Mouse (Mus musculus): ENCODE data around the gene Pkp1.

Gene Pkp1

DNA sequence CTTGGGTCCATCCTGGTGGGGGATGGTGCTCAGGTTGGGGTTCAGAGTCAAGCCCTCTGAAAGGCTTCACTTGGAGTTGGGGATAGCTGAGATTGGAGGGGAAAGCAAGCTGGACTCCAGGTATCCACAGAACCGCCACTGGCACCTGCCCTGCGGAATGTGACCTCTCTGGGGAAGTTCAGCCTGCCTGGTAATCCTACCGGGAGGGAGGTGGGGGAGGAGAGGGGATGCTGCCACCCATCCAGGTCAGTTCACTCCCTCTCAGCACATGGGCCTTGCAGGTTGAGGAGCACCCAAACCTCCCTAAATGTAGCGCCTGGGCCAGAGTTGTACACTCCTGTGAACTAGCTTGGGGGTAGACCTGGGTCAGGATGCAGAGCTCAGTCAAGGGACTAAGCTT, 62.9 kb downstream of the Pkp1 start:
- no peak for DNase-seq (ENCODE audit: low spot score)

DNA sequence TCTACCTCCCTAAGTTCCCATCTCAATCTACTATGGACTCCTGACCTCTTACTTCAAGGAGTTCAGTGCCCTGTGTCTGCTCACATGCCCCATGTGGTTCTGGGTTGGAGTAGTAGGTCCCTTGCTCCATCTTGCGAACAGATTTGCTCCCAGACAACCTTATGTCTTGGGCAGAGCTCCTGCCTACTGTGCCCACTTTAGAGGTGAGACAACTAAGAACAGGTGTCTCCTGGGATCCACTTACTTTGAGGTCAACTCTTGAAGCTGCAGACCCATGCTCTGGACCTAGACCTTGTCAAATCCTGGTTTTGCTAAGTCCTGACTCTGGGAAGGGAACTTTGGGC, 63.7 kb downstream of the Pkp1 start:
- no peak for DNase-seq (ENCODE audit: low spot score)

DNA sequence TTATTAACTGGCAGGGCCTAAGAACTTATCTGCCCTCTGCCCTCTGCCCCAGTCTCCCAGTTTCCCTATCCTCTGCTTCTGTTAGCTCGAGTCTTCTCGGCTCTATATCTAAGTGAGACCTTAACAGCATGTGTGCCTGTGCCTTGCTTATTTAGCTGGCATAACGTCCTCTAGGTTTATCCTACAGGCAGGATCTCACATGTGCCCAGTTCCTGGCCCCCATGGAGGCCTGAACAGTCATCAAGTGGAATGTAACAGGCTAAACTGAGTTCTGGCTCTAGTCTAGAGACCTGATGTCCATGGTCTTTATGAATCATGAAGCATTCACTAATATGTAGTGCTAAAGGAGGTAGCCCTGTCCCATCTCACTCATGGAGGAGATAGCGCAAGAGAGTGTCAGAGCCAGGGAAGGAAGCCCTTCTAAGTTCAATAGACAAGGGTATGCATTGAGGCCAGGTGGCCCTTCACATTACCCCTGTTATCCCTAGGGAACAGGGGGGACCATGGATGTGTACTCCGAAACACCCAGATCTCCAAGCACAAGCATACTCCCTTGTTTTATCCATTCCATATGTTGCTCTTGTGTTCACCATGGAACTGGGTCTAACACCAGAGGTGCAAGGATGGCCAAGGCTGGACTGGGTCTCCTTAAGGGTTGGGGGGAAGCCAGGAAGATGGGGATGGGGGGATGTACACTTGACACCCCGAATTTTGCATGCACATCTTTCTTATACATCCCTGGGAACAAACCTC, 64.2 kb downstream of the Pkp1 start:
- DNase-seq (ENCODE audit: low spot score): no peak

DNA sequence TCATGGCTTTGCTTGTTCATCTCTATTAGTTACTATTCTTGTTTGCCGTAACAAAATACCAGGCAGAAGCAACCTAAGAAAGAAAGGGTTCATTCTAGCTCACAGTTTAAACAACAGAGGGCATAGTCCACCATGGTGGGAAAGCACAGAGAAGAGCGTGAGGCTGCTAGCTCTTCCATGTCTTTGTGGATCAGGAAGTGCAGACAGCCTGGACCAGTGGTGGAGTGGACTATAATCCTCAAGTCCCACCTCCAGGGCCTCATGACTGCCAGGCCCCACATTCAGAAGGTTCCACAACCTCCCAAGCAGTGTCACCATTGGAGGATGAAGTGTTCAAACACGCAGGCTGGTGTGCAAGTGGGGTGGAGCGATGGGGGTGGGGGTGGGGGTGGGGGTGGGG, 65.8 kb downstream of the Pkp1 start:
- peak; percentile 43 for DNase-seq (ENCODE audit: low spot score)

DNA sequence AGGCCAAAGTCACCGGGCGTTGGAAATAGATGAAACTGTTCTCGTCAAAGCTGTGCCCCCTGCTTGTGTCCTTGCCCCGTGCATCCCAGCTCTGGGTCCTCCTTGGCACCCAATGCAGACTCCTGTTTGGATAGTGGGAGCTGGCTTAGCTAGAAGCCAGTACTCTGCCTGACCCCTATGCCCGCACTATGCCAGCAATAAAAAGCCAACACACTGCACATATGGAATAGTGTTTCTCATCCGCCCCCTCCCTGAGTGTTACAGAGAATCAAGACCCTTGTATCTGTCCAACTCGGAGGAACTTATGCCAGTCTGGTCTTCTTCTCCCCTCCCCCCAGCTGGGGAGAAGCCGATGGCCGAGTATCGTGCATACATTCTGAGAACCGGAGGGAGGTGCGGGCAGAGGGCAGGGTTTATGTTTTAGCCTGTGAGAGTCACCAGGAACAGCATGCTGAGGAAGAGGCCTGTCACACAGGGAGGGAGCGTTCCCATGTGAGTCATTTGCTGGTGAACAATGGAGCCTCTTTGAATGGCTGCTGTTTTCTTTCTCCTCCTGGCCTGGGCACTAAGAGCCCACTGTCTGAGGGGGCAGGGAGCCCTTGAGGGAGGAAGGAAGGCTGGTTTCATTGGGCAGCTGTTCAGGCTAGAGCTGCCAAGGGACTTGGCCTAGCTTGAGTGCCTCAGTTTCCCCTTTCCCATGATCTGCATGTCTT, 66.8 kb downstream of the Pkp1 start:
- peak; percentile 12 for DNase-seq (ENCODE audit: low spot score)

DNA sequence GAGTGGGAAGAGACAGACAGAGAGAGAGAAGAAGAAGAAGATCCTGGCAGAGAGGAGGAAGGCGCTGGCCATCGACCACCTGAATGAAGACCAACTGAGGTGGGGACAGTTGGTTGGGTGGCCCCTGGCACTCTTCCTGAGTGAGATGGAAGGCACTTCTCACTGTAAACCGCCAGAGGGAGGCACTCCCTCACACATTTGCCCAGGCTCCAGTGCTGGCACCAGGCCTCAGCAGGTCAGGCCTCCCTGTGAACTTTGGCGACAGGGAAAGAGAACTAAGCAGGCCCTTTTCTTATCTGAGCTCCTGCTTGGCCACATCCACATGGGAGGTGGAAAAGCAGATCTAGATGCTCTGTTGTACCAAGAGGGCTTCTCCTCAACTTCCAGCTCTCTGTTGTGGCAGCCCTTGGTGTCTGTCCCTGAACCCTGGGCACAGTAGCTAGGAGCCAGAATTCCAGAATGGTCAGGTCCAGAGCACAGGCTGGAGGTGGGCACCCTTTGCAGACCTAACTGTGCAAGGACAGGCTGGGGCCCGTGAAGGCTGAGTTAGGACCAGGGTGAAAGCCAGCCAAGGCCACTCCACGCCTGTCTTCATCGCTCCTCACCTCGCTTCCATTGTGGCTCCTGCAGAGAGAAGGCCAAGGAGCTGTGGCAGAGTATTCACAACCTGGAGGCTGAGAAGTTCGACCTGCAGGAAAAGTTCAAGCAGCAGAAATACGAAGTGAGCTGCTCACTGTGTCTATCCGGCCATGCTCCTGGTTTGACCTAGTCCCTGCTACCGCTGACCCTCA, 68.1 kb downstream of the Pkp1 start:
- no peak for DNase-seq (ENCODE audit: low spot score)

DNA sequence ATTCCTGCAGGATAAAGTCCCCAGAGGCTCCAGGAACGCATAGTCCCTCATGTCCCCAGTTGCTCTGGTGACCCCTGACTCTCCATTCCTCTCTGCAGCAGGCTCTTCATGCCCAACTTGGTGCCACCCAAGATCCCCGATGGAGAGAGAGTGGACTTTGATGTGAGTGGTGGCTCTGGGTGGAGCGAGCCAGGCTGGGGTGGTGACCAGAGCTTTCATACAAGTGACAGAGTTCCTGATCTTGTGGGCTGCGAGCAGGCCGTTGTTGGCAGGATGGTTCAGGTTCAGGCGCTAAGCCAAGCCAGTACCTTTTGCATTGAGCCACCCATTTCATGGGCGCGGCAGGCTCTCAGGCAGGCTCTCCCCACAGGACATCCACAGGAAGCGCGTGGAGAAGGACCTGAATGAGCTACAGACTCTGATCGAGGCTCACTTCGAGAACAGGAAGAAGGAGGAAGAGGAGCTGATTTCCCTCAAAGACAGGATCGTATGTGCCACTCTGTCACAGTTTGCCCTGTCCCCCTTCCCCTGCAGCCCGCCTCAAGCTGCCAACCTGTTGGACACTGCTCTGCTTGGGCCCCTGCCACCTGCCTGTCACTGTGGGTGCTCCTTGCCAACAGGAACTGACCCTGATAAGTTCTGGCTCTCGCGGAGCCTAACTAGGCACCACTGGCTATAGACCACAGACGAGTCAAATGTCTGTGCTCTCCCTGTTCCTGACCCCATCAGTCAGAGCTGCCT, 71.2 kb downstream of the Pkp1 start:
- DNase-seq (ENCODE audit: low spot score): no peak

DNA sequence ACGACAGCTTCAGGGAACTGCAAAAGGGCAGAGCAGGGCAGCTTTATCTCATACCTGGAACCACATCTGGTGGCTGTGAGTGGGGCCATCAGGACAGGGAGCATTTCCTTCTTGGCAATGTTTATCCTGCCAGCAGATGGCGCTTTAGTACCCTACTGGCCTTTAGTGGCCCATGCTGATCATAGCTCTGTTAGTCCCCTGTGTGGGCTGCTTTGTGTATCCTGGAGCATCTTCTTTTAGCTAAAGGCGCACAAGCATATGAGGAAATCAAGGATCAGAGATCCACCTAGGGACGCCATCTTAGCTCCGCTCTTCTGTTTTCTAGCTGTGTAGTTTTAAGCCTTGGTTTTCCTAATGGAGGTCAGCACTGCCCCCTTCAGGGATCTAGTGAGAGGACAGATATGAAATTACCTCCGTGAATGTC, 71.9 kb downstream of the Pkp1 start:
- DNase-seq (ENCODE audit: low spot score): peak; percentile 42

DNA sequence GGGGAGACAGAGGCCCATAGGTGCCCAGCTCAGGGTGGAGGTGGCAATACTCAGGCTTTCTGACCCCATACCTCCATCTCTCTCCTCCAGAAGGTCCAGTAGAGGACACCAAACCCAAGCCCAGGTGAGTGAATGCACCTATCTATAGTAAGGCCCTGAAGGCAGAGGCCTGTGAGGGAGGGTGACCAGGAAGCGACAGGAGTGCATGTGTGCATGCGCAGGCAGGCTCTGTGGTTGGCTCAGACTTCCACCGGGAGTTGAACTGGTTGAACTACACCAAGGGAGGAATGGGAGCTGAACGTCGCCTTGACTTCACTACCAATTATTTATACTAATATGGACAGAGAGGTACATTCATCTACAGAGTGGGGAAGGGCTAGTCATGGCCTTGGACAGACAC, 72.4 kb downstream of the Pkp1 start:
- DNase-seq (ENCODE audit: low spot score): no peak

DNA sequence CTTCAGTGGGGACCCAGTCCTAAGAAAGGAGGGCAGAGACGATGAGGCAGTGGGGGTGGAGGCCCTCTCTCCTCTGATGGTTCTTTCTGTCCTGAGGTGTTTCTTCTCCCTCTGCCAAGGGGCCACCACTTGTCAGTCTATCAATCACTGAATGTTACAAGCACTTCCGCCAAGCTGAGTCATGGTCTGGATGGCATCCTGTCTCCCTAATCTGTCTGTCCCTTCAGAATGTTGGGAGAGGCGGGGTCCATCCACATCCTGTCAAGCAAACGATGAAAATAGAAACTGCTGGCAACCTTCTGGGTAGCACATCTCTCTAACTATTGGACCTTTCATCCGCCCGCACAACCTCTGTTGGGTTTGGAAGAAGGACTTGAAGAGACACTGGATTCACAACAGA, 74.5 kb downstream of the Pkp1 start:
- DNase-seq (ENCODE audit: low spot score): no peak

DNA sequence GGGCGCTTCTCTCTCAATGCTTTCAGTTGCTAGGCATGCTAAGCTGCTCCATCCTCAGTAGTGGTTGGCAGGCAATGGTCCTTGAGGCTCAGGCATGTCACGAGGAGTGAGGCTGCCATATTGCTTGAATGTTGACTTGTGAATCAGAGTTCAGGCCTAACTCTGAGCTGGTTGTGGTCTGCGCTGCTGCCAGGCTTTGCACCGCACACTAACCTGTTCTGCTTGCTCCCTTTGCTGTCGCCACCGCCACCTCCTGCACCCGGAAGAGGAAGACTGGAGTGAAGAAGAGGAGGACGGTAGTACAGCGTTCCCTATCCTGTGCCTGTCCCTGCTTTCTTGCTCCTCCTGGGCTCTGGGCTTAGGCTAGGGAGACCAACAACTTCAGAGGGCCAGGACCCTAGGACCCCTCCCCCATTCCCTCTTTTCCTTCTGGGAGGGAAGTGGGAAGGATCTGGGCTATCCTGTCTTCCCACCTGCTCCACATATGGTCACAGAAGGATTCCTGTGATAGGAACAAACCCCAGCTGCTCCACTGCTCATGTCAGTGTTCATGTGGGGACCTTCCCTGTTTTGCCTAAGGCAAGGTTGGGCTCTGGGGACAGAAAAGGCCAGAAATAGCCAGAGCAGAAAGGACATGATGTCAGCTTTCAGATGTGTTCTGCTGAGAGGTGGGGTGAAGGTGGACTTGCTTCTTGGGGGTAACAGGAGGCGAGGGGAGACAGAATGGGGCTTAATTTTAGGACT, 75.3 kb downstream of the Pkp1 start:
- DNase-seq (ENCODE audit: low spot score): no peak

DNA sequence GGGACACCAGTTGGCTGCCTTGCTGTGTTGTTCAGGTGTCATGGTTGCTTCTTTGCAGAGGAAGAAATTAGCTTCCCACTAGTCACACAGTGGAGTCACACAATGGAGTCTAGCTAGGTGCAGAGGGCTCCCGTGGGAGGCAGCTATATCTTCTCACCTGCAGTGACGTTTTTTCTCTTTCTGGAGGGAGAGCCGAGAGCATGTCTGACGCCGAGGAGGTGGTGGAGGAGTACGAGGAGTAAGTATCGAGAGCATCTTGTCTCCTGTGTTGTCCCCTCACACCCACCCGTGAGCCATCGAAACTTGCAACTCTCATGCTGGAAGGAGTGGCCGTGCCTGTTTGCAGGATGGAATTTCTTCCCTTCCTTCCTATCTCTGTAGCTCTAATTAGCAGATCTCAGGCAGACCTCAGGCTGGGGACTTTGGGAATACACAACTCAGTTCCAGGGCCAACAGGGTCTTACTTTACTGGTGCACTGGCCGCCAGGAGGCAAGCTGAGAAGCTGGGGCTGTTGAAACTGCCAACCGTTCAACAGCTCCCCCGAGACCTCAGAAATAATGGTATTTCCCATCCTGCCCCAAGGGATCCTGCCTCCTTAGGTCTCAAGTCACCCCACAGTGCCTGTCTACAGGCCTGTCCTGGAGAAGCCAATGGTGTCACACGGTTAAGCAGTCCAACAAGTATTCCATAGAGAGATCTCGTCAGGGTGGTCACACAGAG, 78.2 kb downstream of the Pkp1 start:
- DNase-seq (ENCODE audit: low spot score): no peak

DNA sequence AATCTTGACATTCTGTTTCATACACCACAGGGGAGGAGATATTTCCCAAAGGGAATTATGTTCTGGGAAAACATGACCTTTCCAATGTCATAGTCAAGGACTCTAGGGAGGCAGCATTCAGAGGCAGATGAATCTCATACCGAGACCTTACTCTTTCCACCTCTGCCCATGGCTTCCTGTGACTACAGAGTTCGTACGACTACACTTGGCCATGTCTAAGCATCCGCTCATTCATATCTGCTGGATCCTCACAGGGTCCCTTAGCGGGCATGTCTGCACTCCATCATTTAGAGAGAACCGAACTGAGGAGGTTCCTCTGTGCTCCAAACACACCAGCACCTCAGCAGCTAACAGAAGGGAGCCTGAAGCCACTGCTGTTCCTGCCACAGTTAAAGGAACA, 79.9 kb downstream of the Pkp1 start:
- DNase-seq (ENCODE audit: low spot score): no peak

DNA sequence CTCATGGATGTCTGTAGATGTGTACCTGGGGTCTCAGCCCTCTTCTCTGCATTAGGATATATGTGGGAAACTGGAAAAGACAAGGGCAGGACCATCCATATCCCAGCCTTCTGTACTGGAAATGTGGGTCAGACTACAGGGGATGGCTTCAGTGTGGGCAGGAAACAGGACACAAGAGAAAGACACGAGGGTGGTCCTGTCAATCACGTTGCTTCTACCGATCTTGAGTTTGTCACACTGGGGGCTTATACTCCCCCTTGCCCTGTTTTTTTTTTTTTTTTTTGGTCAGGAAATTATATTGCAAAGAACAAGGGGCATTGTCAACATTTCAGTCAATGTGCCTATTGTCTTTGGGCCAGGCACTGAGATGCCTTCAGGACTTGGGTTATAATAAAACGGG, 80.4 kb downstream of the Pkp1 start:
- no peak for DNase-seq (ENCODE audit: low spot score)

DNA sequence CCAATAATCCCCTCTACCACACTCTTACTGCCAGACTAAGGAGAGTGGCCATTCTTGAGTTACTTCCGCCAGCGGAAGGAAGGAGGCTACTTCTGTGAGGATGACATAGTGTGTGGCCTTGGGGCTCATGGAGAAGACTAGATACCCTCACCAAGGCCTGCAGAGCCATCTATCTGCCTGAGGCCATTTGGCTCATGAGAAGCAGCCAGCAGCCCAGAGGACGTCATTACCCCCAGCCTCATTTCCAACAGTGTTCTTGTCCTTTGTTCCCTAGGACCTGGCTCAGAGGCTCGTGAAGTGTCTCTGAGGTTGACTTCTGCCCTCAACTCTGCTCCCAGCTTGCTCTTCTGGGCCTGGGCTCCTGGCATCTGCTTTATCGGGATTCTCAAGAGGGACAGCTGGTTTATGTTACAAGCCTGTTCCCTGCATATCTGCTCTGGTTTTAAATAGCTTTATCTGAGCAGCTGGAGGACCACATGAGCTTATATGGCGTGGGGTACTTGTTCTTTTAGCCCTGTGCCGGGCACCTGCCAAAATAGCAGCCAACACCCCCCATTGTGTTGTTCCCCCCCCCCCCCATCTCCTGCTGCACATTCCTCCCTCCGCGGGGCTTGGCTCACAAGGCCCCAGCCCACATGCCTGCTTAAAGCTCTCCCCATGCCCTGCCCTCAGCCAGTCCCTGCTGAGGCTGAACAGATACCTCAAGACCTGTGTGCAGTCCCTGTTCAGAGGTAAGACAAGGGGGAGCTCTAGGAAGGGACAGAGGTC, 83.1 kb downstream of the Pkp1 start, which contains the start of gene Tnnt2:
Tnnt2 (plus strand) TSS at position 639 of the 768 bp plus-strand sequence.
- peak; percentile 45 for DNase-seq (ENCODE audit: low spot score)

DNA sequence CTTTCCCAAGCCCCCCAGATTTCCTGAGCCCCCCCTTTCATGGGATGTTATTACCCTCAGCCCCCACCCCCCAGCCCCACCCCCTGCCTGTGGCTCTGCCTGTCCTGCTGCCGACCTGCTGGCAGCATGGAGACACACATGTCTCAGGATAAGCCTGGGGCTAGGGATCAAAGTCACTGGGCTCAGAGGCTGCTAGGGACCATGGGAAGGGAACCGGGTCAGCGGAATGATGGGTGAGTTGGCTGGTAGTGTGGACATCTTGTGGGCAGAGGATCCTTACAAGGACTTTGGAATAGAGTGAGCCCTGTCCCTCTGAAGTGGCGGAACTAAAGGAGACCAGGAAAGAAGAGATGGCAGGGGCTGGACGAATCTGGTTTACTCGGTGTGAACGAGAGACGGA, 84.0 kb downstream of the Pkp1 start:
- no peak for DNase-seq (ENCODE audit: low spot score)

DNA sequence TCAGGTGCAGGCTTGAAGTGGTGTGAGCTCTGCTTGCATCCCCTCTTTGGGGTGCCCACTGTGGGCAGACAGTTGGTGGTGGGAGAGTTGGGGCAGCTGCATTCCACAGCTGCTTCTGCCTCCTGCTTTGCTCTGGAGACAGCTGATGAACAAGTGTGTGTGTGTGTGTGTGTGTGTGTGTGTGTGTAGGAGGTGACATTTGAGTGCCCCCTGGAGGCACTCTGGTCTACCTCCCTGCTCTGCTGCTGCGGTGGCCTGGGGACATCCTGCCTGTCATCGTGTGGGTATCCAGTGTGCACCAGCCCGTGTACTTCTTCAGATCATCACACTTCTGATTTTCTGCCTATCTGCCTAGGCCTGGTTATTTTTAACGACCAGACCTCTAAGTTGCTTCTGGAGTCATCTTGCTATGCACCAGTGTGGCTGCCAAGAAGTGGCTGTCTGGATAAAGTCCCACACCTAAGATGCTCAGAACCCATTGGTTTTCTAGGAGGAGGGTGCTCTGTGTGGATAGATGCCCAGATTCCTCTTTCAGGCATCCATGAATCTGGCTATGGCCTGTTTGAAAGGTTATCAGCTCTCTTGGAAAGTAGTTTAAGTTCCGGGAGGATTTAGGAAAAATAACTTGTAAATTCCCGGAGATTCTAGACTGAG, 84.7 kb downstream of the Pkp1 start:
- no peak for DNase-seq (ENCODE audit: low spot score)

DNA sequence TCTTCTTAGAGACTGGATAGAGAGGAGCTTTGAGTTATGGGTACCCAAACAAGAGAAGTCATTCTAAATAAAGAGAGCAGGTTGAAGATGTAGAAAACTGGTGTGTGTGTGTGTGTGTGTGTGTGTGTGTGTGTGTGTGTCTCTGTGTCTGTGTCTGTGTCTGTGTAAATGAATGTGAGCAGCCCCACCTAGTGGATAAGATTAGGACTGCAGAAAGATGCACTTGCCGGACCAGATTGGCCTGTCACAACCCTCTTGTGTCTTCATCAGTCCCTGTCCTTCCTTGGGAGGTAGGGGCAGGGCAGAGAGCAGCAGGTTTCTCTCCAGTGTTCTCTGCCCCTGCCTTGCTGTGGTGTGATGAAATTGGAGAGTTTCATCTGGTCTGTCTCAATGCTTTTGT, 90.1 kb downstream of the Pkp1 start:
- DNase-seq (ENCODE audit: low spot score): peak; percentile 48

DNA sequence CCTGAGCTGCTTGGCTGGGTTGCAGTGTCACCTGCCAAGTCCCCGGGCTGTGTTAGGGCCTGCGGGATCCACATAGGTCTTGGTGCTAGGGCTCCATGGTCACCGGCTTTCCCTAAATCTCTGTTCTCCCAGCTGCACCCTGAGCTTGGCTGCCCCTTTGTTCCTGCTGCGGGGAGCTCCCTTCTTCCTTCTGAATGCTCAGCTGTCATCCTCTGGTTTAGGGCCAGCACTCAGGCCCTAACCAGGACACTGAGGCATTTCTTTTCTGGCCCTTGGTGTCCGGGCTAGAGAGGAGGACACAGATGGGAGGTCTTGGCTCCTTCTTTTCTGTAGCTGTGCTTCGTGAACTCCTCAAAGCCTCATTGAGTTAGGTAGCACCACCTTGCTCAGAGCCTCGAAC, 97.2 kb downstream of the Pkp1 start:
- DNase-seq (ENCODE audit: low spot score): no peak
